Comparison of ENCODE assay signal across 11 mouse cellular contexts in the genomic region with DNA sequence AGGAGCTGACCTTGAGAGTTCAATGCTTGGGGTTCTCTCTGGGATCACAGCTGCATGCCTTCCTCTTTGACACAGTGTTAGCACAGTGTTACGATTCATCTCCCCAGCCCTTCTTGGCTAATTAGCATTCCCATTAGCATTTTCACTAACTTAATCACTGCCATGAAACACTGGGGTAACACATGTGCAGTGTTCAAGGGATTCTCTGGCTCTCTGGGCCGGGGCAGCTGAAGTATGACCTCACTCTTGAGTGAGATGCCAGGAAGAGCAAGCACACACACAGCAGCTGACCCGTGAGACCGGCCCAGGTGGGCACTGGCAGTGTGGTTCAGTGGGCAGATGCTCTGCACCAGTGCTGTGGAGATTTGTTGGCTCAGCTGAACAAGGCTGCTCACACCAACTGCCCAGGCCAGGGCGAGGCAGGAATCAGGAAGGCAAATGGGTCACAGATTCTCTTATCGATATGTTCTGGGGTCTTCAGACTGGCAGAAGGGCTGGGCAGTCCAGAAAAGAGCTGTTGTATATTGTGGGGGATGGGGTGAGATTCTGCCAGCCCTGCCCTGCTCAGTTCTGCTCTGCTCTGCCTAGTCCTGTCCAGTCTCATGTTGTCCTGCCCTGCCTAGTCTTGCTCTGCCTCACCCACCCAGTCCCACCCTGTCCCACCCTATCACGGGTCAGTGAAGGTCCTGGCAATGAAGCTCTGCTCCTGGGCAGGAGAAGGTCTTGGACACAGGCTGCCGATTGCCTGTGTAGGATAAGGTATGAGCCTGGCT. TPM values are rescaled to one million over a fixed set of nuclear protein-coding genes. Genes with fewer than 3 reads are reported as not detected.
DNase-seq lines count a peak whose midpoint lies in the region; ATAC-seq and TF ChIP-seq lines count a peak whose summit lies in the region.
"Had no signal": no experiment of that assay in that cellular context is flagged by ENCODE, and none has a peak within 500 bp of the region (broad histone marks: within the 10 kb centered on the region; RNA-seq: fewer than 3 reads in every experiment).

No protein-coding gene starts in this region.

- 0 out of 2 replicates have a peak, but pooled peaks have one; percentile 21 for ATAC-seq in intestine, embryonic 14.5 days (replicated peaks; ENCODE audit: low FRiP score, low TSS enrichment, low read depth)
- no peak for ATAC-seq in intestine, postnatal 0 days
- ATAC-seq in forebrain, embryonic 16.5 days, result peak; percentile 94
- peak; percentile 60 for ATAC-seq in midbrain, embryonic 12.5 days (ENCODE audit: low FRiP score, low read depth)

- DNase-seq in intestine, embryonic 14.5 days (ENCODE audit: low spot score), result no peak
- peak; percentile 54 for DNase-seq in Muller cell, postnatal 12 days (ENCODE audit: inconsistent ontology term)
- DNase-seq in urinary bladder, postnatal 4 days (ENCODE audit: low spot score in 2 of 2), result no peak
- no peak for DNase-seq in heart, adult 11 months
- DNase-seq in ovary, postnatal 10 days (ENCODE audit: low spot score), result no peak

- H3K9me3 ChIP-seq in intestine, embryonic 14.5 days (ENCODE audit: control insufficient read depth, low read length), result no peaks in the 10 kb centered on the region
- H3K9me3 ChIP-seq in intestine, postnatal 0 days (ENCODE audit: control insufficient read depth), result no peaks in the 10 kb centered on the region
- H3K9me3 ChIP-seq in forebrain, embryonic 16.5 days (ENCODE audit: control insufficient read depth, low read length), result no peaks in the 10 kb centered on the region
- no peaks in the 10 kb centered on the region for H3K9me3 ChIP-seq in midbrain, embryonic 12.5 days

- WGBS in intestine, embryonic 14.5 days, result 72% methylated on average over 8 of the region's 8 CpGs
- WGBS in intestine, postnatal 0 days, result 67% methylated on average over 8 of the region's 8 CpGs
- 42% methylated on average over 8 of the region's 8 CpGs for WGBS in forebrain, embryonic 16.5 days
- 68% methylated on average over 8 of the region's 8 CpGs for WGBS in midbrain, embryonic 12.5 days

- H3K27ac ChIP-seq in intestine, embryonic 14.5 days (ENCODE audit: low read depth), result no peak overlapping the region
- no peak overlapping the region for H3K27ac ChIP-seq in intestine, postnatal 0 days (ENCODE audit: low read depth, low read length)
- H3K27ac ChIP-seq in forebrain, embryonic 16.5 days (ENCODE audit: low read length), result peak overlapping the region; percentile 45
- H3K27ac ChIP-seq in midbrain, embryonic 12.5 days (replicated peaks), result peak overlapping the region; percentile 11; the same call in 1 of the 2 replicates
- H3K27ac ChIP-seq: layer of hippocampus, adult 2 months had no signal

- no peaks in the 10 kb centered on the region for H3K27me3 ChIP-seq in intestine, embryonic 14.5 days (replicated peaks; ENCODE audit: control insufficient read depth, insufficient read depth, low read length)
- H3K27me3 ChIP-seq in intestine, postnatal 0 days (replicated peaks; ENCODE audit: control insufficient read depth, insufficient read depth, low read length), result no peaks in the 10 kb centered on the region
- no peaks in the 10 kb centered on the region for H3K27me3 ChIP-seq in forebrain, embryonic 16.5 days (replicated peaks; ENCODE audit: control insufficient read depth, insufficient read depth, low read length)
- no peaks in the 10 kb centered on the region for H3K27me3 ChIP-seq in midbrain, embryonic 12.5 days

- no peak overlapping the region for H3K4me2 ChIP-seq in intestine, embryonic 14.5 days (ENCODE audit: low read length)
- H3K4me2 ChIP-seq in intestine, postnatal 0 days (replicated peaks; ENCODE audit: low read depth), result no peak overlapping the region
- no peak overlapping the region for H3K4me2 ChIP-seq in forebrain, embryonic 16.5 days (ENCODE audit: low read length)
- H3K4me2 ChIP-seq in midbrain, embryonic 12.5 days (replicated peaks), result no peak overlapping the region
- H3K4me2 ChIP-seq: heart, embryonic 11.5 days; liver, embryonic 11.5 days had no signal

- H3K9ac ChIP-seq in intestine, embryonic 14.5 days (ENCODE audit: low read length), result no peak overlapping the region
- H3K9ac ChIP-seq in intestine, postnatal 0 days (ENCODE audit: low read depth, low read length), result no peak overlapping the region
- H3K9ac ChIP-seq in forebrain, embryonic 16.5 days (replicated peaks; ENCODE audit: low read depth, low read length), result 0 out of 2 replicates have a peak overlapping the region, but pooled peaks have one; percentile 8
- H3K9ac ChIP-seq in midbrain, embryonic 12.5 days (replicated peaks), result no peak overlapping the region

- H3K36me3 ChIP-seq in intestine, embryonic 14.5 days (ENCODE audit: control insufficient read depth, insufficient read depth, low read length), result no peaks in the 10 kb centered on the region
- no peaks in the 10 kb centered on the region for H3K36me3 ChIP-seq in intestine, postnatal 0 days (ENCODE audit: control insufficient read depth, insufficient read depth)
- H3K36me3 ChIP-seq in forebrain, embryonic 16.5 days (ENCODE audit: control insufficient read depth, insufficient read depth), result no peaks in the 10 kb centered on the region
- H3K36me3 ChIP-seq in midbrain, embryonic 12.5 days, result no peaks in the 10 kb centered on the region

- no peaks in the 10 kb centered on the region for H3K4me1 ChIP-seq in intestine, embryonic 14.5 days (replicated peaks; ENCODE audit: control insufficient read depth, insufficient read depth, low read length)
- H3K4me1 ChIP-seq in intestine, postnatal 0 days (replicated peaks; ENCODE audit: control insufficient read depth, insufficient read depth, low read length), result no peaks in the 10 kb centered on the region
- peaks cover 12% of the 10 kb centered on the region for H3K4me1 ChIP-seq in forebrain, embryonic 16.5 days (replicated peaks; ENCODE audit: control insufficient read depth, insufficient read depth, low read length)
- peaks cover 10% of the 10 kb centered on the region for H3K4me1 ChIP-seq in midbrain, embryonic 12.5 days

- TF ChIP-seq CTCF in intestine, postnatal 0 days (IDR thresholded peaks at IDR 0.05; ENCODE audit: low read depth), result no peak

- no peak overlapping the region for H3K4me3 ChIP-seq in intestine, embryonic 14.5 days (ENCODE audit: low read depth, low read length)
- H3K4me3 ChIP-seq in intestine, postnatal 0 days (ENCODE audit: low read depth, low read length), result no peak overlapping the region
- H3K4me3 ChIP-seq in forebrain, embryonic 16.5 days (replicated peaks; ENCODE audit: low read length), result no peak overlapping the region
- no peak overlapping the region for H3K4me3 ChIP-seq in midbrain, embryonic 12.5 days
- H3K4me3 ChIP-seq: layer of hippocampus, adult 2 months had no signal

RNA-seq across cellular contexts. Expression of a gene that starts 19.5 kb away (rescaled TPM):
- polyA plus RNA-seq in intestine, embryonic 14.5 days (2014; fragmentation: Nextera tagmentation; extraction: Ambion mirVana), result 1.9 and 2.1 TPM in 2 replicates
- polyA plus RNA-seq in intestine, postnatal 0 days (2015; fragmentation: Nextera tagmentation; extraction: Ambion mirVana), result 5.8 and 6.1 TPM in 2 replicates
- polyA plus RNA-seq in forebrain, embryonic 16.5 days (2015; fragmentation: Nextera tagmentation; extraction: Ambion mirVana), result 0.26 and 0.29 TPM in 2 replicates
- not detected in 2 replicates for polyA plus RNA-seq in midbrain, embryonic 12.5 days (2016; fragmentation: Nextera tagmentation; extraction: Ambion mirVana)
- polyA plus RNA-seq: liver, embryonic 11.5 days had no signal

RNA-seq across cellular contexts. Expression of a gene that starts 39.8 kb away (rescaled TPM):
- polyA plus RNA-seq in intestine, embryonic 14.5 days (2014; fragmentation: Nextera tagmentation; extraction: Ambion mirVana), result 28.0 and 28.7 TPM in 2 replicates
- 75.6 and 77.3 TPM in 2 replicates for polyA plus RNA-seq in intestine, postnatal 0 days (2015; fragmentation: Nextera tagmentation; extraction: Ambion mirVana)
- 23.9 and 25.5 TPM in 2 replicates for polyA plus RNA-seq in forebrain, embryonic 16.5 days (2015; fragmentation: Nextera tagmentation; extraction: Ambion mirVana)
- polyA plus RNA-seq in midbrain, embryonic 12.5 days (2016; fragmentation: Nextera tagmentation; extraction: Ambion mirVana), result 17.0 and 18.0 TPM in 2 replicates

RNA-seq across cellular contexts. Expression of a gene that starts 49.6 kb away (rescaled TPM):
- polyA plus RNA-seq in intestine, embryonic 14.5 days (2014; fragmentation: Nextera tagmentation; extraction: Ambion mirVana), result not detected in 2 replicates
- not detected in 2 replicates for polyA plus RNA-seq in intestine, postnatal 0 days (2015; fragmentation: Nextera tagmentation; extraction: Ambion mirVana)
- not detected in 2 replicates for polyA plus RNA-seq in forebrain, embryonic 16.5 days (2015; fragmentation: Nextera tagmentation; extraction: Ambion mirVana)
- polyA plus RNA-seq in midbrain, embryonic 12.5 days (2016; fragmentation: Nextera tagmentation; extraction: Ambion mirVana), result 0.03 TPM in 1 of 2 replicates, not detected in the other

RNA-seq across cellular contexts. Expression of a gene that starts 57.9 kb away (rescaled TPM):
- not detected in 2 replicates for polyA plus RNA-seq in intestine, embryonic 14.5 days (2014; fragmentation: Nextera tagmentation; extraction: Ambion mirVana)
- not detected in 2 replicates for polyA plus RNA-seq in intestine, postnatal 0 days (2015; fragmentation: Nextera tagmentation; extraction: Ambion mirVana)
- not detected in 2 replicates for polyA plus RNA-seq in forebrain, embryonic 16.5 days (2015; fragmentation: Nextera tagmentation; extraction: Ambion mirVana)
- not detected in 2 replicates for polyA plus RNA-seq in midbrain, embryonic 12.5 days (2016; fragmentation: Nextera tagmentation; extraction: Ambion mirVana)
- polyA plus RNA-seq: heart, embryonic 11.5 days; liver, embryonic 11.5 days had no signal

Comparison
In these comparisons a context has a peak if more than half of its experiments do, and no peak if none do; other contexts are left out.
1. H3K27ac ChIP-seq: peak in forebrain, embryonic 16.5 days (single experiment) and midbrain, embryonic 12.5 days (single experiment); none in intestine, embryonic 14.5 days (single experiment) and intestine, postnatal 0 days (single experiment).